In the genomic region with DNA sequence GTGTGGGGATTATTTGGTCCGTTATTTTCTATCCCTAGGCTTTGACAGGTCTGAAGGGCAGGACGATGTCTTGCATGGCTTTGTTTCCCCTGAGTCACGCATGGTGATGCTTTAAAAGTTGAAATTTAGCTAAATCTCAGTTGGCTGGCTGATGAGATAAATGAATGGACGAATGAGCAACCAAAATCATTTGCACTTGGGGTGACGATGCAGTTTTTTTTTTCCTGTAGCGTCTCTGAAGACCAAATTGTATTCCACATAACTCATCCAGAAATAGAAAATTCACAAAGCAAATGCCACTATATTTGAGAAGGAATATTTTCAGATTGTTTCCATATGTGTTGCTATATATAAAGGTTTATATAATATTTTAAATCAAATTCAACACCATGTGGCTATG, we compare ENCODE assay signal across 24 mouse cellular contexts.
"Had no signal": no experiment of that assay in that cellular context is flagged by ENCODE, and none has a peak within 500 bp of the region (broad histone marks: within the 10 kb centered on the region; RNA-seq: fewer than 3 reads in every experiment).

No protein-coding gene starts in this region.

- H3K36me3 ChIP-seq: kidney, embryonic 15.5 days; limb, embryonic 10.5 days; limb, embryonic 13.5 days; liver, embryonic 12.5 days; liver, embryonic 15.5 days; lung, embryonic 15.5 days; midbrain, embryonic 10.5 days; midbrain, embryonic 15.5 days; neural tube, embryonic 12.5 days; neural tube, embryonic 15.5 days had no signal

- H3K27me3 ChIP-seq: kidney, embryonic 15.5 days; liver, embryonic 15.5 days; lung, embryonic 15.5 days; midbrain, embryonic 15.5 days; neural tube, embryonic 12.5 days; neural tube, embryonic 15.5 days had no signal

- H3K9me3 ChIP-seq: kidney, embryonic 15.5 days; limb, embryonic 10.5 days; limb, embryonic 13.5 days; liver, embryonic 12.5 days; liver, embryonic 15.5 days; lung, embryonic 15.5 days; megakaryocyte, embryonic 14.5 days; midbrain, embryonic 10.5 days; midbrain, embryonic 15.5 days; neural tube, embryonic 12.5 days; neural tube, embryonic 15.5 days had no signal

- DNase-seq: kidney, adult 8-10 months; kidney, postnatal 10 days; kidney, postnatal 36 days; layer of hippocampus, postnatal 36 days; liver; lung, adult 18-20 months; lung, postnatal 10 days; lung, postnatal 36 days; right cerebral cortex, adult 18-20 months; right cerebral cortex, postnatal 14 days; right cerebral cortex, postnatal 4 days; thymus, postnatal 4 days had no signal

- H3K4me1 ChIP-seq: liver, embryonic 15.5 days; lung, embryonic 15.5 days; megakaryocyte, embryonic 14.5 days; midbrain, embryonic 10.5 days; midbrain, embryonic 15.5 days; neural tube, embryonic 12.5 days; neural tube, embryonic 15.5 days had no signal

- H3K27ac ChIP-seq: kidney, embryonic 15.5 days; limb, embryonic 10.5 days; limb, embryonic 13.5 days; liver, embryonic 12.5 days; liver, embryonic 15.5 days; lung, embryonic 15.5 days; midbrain, embryonic 10.5 days; midbrain, embryonic 15.5 days; neural tube, embryonic 12.5 days; neural tube, embryonic 15.5 days; stomach, postnatal 0 days had no signal

- H3K4me3 ChIP-seq: kidney, embryonic 15.5 days; limb, embryonic 10.5 days; limb, embryonic 13.5 days; liver, embryonic 12.5 days; liver, embryonic 15.5 days; lung, embryonic 15.5 days; megakaryocyte, embryonic 14.5 days; midbrain, embryonic 10.5 days; midbrain, embryonic 15.5 days; neural tube, embryonic 12.5 days; neural tube, embryonic 15.5 days had no signal
